Mouse (Mus musculus): ENCODE measurements around the gene Ly6g6d. TPM values are rescaled to one million over a fixed set of nuclear protein-coding genes. Genes with fewer than 3 reads are reported as not detected.
A peak's percentile ranks its signal among the peaks of the same experiment; 100 is the strongest.

The Ly6g6d gene
- polyA plus RNA-seq, 1 experiment from 2014 or later = 4.3 TPM

DNA sequence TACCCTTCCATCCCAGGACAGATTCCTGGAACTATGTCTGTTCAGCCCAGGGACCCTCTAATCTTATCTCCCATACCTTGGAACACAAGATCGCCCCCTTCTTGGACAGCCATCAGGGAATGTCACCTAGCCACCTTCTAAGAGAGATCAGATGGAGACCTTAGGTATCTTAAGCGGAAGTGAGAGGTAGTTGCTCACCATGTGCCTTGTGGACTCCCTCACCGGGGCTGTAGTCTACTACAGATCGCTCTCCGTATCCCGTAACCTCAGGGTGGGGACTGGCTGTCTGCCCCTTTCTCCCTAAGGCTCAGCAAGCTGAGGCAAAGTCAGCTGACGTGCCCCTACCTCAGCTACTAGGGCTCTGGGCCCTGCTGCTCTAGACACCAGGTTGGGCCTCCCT lies 26.2 kb upstream of the Ly6g6d start:
- H3K9me3 ChIP-seq (ENCODE audit: control insufficient read depth, low read length) = no peaks in the 10 kb centered on the region
- peaks cover 10% of the 10 kb centered on the region; the same call in 1 of the 2 replicates for H3K4me1 ChIP-seq (ENCODE audit: control insufficient read depth, insufficient read depth, low read length)
- no peaks in the 10 kb centered on the region for H3K27me3 ChIP-seq (ENCODE audit: control insufficient read depth, insufficient read depth, low read length)
- peaks cover 45% of the 10 kb centered on the region for H3K36me3 ChIP-seq (ENCODE audit: control insufficient read depth, insufficient read depth, low read length)
- no peak for ATAC-seq (ENCODE audit: low FRiP score, low TSS enrichment)
- H3K4me2 ChIP-seq (replicated peaks; ENCODE audit: low read depth, low read length) = no peak overlapping the region
- 93% methylated on average over 7 of the region's 7 CpGs for WGBS
- H3K9ac ChIP-seq (ENCODE audit: low read depth, low read length) = no peak overlapping the region
- no peak overlapping the region for H3K4me3 ChIP-seq (ENCODE audit: low read length)
- no peak overlapping the region for H3K27ac ChIP-seq (ENCODE audit: low read depth, low read length)

DNA sequence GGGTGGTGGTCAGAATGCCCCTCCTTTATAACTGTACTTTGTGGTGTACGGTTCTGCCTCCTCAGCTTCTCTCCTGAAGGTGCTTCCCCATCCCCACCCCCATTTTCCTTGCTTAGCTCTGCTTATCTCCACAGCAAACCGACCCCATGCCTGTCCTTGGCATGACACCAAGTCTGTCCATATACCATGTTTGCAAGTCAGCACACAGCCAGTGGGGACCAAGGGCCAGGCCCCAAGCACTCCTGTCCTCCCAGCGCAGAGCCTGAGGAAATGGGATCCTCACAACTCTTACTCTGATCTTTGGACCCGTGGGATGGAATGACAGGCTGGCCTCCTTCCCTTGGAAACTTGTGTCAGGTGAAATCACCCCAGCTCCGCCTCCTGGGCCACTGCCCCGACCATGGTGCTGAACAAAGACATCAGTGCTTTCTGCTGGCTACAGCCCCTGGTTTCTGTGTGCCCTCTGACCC lies 25.4 kb upstream of the Ly6g6d start:
- H3K27me3 ChIP-seq (ENCODE audit: control insufficient read depth, insufficient read depth, low read length) = no peaks in the 10 kb centered on the region
- H3K36me3 ChIP-seq (ENCODE audit: control insufficient read depth, insufficient read depth, low read length) = peaks cover 53% of the 10 kb centered on the region
- 64% methylated on average over 6 of the region's 6 CpGs for WGBS
- no peak overlapping the region for H3K9ac ChIP-seq (ENCODE audit: low read depth, low read length)
- peaks cover 10% of the 10 kb centered on the region; the same call in 1 of the 2 replicates for H3K4me1 ChIP-seq (ENCODE audit: control insufficient read depth, insufficient read depth, low read length)
- no peak for ATAC-seq (ENCODE audit: low FRiP score, low TSS enrichment)
- H3K4me2 ChIP-seq (replicated peaks; ENCODE audit: low read depth, low read length) = no peak overlapping the region
- no peak overlapping the region for H3K27ac ChIP-seq (ENCODE audit: low read depth, low read length)
- no peak overlapping the region for H3K4me3 ChIP-seq (ENCODE audit: low read length)
- H3K9me3 ChIP-seq (ENCODE audit: control insufficient read depth, low read length) = no peaks in the 10 kb centered on the region

DNA sequence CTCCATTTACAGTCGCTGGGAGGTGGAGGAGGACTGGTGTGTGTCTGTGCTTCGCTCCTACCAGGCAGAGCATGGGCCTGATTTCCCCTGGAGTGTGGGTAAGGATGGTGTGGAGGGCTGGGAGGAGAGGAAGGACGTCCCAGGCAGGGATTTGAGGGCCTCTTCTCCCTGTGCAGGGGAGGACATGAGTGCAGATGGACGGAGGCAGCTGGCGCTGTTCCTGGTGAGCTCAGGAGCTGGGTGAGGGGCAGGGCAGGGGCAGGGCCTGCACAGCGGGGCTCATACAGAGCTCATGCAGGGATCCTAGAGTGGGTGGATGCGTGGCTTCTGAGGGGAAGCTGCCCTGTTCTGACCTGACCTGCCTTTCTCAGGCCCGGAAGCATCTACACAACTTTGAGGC lies 24.4 kb upstream of the Ly6g6d start:
- Histone ChIP-seq H3K4me1 (ENCODE audit: control insufficient read depth, insufficient read depth, low read length) (peaks cover 10% of the 10 kb centered on the region; the same call in 1 of the 2 replicates), H3K4me3 (ENCODE audit: low read length) (no peak overlapping the region), H3K4me2 (replicated peaks; ENCODE audit: low read depth, low read length) (no peak overlapping the region), H3K27ac (ENCODE audit: low read depth, low read length) (peak overlapping the region; percentile 24; the same call in 1 of the 2 replicates), H3K27me3 (ENCODE audit: control insufficient read depth, insufficient read depth, low read length) (no peaks in the 10 kb centered on the region), H3K9ac (ENCODE audit: low read depth, low read length) (no peak overlapping the region), H3K36me3 (ENCODE audit: control insufficient read depth, insufficient read depth, low read length) (peaks cover 61% of the 10 kb centered on the region), H3K9me3 (ENCODE audit: control insufficient read depth, low read length) (no peaks in the 10 kb centered on the region)
- ATAC-seq (ENCODE audit: low FRiP score, low TSS enrichment) = peak; percentile 21; the same call in 1 of the 2 replicates
- WGBS = 70% methylated on average over 8 of the region's 8 CpGs

DNA sequence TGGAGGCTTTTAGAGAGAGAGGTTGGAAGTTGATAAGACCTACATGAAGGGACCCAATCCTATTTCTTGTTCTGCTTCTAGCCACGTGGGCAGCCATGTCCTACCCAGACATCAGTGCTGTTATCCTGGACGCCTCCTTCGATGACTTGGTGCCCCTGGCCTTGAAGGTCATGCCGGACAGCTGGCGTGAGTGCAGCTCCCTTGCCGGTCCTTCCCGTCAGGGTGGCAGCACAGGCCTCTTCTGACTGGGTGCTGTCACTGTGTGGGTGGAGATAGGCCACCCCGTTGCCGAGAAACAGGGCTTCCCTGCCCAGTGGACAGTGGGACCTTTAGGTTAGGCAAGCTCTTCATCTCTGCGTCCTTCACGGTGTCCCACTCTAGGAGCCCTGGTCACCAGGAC lies 23.3 kb upstream of the Ly6g6d start:
- no peaks in the 10 kb centered on the region for H3K27me3 ChIP-seq (ENCODE audit: control insufficient read depth, insufficient read depth, low read length)
- H3K4me3 ChIP-seq (ENCODE audit: low read length) = no peak overlapping the region
- H3K9ac ChIP-seq (ENCODE audit: low read depth, low read length) = peak overlapping the region; percentile 13; the same call in 1 of the 2 replicates
- H3K4me1 ChIP-seq (ENCODE audit: control insufficient read depth, insufficient read depth, low read length) = peaks cover 10% of the 10 kb centered on the region; the same call in 1 of the 2 replicates
- 81% methylated on average over 11 of the region's 11 CpGs for WGBS
- H3K36me3 ChIP-seq (ENCODE audit: control insufficient read depth, insufficient read depth, low read length) = peaks cover 72% of the 10 kb centered on the region
- no peak overlapping the region for H3K4me2 ChIP-seq (replicated peaks; ENCODE audit: low read depth, low read length)
- no peak for ATAC-seq (ENCODE audit: low FRiP score, low TSS enrichment)
- H3K27ac ChIP-seq (ENCODE audit: low read depth, low read length) = no peak overlapping the region
- no peaks in the 10 kb centered on the region for H3K9me3 ChIP-seq (ENCODE audit: control insufficient read depth, low read length)

DNA sequence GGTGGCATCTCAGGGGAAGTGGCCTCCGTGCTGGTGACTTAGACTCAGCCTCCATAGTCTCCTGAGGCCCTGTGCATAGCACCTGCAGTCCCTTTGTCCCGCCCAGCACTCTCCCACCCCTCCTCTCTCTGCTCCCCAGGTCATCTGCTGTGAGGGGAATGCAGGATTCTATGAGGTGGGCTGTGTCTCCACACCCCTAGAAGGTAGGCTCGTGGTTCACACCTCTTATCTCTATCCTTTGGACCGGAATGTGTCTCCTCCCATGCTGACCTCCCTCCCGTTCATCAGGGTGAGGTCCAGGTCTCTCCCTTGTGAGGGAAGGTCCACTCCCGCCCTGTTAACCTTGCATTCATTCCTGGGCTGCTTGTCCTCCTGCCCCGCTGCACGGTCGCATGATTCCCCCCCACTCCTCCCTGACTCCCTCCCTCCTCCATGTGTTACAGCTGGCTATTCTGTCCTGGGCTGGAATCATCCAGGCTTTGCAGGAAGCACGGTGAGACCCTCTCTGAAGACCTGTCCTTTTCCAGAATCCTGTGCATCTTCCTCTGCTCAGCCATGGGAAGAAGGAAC lies 22.4 kb upstream of the Ly6g6d start:
- Histone ChIP-seq H3K4me1 (ENCODE audit: control insufficient read depth, insufficient read depth, low read length) (0 out of 2 replicates have a peak, but pooled peaks cover 8% of the 10 kb centered on the region), H3K9me3 (ENCODE audit: control insufficient read depth, low read length) (no peaks in the 10 kb centered on the region), H3K36me3 (ENCODE audit: control insufficient read depth, insufficient read depth, low read length) (peaks cover 76% of the 10 kb centered on the region), H3K27ac (ENCODE audit: low read depth, low read length) (peak overlapping the region; percentile 30; the same call in 1 of the 2 replicates), H3K4me2 (replicated peaks; ENCODE audit: low read depth, low read length) (no peak overlapping the region), H3K27me3 (ENCODE audit: control insufficient read depth, insufficient read depth, low read length) (no peaks in the 10 kb centered on the region), H3K9ac (ENCODE audit: low read depth, low read length) (peak overlapping the region; percentile 7; the same call in 1 of the 2 replicates), H3K4me3 (ENCODE audit: low read length) (no peak overlapping the region)
- WGBS = 44% methylated on average over 10 of the region's 10 CpGs
- ATAC-seq (ENCODE audit: low FRiP score, low TSS enrichment) = no peak

DNA sequence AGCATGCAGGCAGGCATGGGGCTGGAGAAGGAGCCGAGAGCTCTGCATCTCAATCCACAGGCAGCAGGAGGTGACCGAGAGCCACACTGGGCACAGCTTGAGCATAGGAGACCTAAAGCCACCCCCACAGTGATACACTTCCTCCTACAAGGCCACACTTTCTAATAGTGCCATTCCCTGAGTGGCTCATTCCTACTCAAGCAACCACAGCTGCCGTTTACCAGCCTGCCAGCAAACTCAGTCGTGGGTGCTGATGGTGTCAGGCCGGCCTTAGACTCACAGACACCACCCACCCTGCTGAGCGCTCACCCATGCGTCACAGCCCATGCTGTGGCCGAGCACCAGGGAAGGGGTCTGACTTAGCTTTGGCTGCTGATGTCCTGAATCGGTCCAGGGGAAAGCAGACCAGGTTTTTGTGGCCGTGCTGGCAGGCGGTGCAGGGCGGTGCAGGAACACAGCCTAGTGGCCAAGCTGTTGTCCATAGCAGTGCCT lies 19.3 kb upstream of the Ly6g6d start:
- Histone ChIP-seq H3K4me3 (ENCODE audit: low read length) (no peak overlapping the region), H3K4me1 (ENCODE audit: control insufficient read depth, insufficient read depth, low read length) (0 out of 2 replicates have a peak, but pooled peaks cover 5% of the 10 kb centered on the region), H3K27ac (ENCODE audit: low read depth, low read length) (no peak overlapping the region), H3K36me3 (ENCODE audit: control insufficient read depth, insufficient read depth, low read length) (peaks cover 81% of the 10 kb centered on the region), H3K9me3 (ENCODE audit: control insufficient read depth, low read length) (no peaks in the 10 kb centered on the region), H3K4me2 (replicated peaks; ENCODE audit: low read depth, low read length) (no peak overlapping the region), H3K27me3 (ENCODE audit: control insufficient read depth, insufficient read depth, low read length) (no peaks in the 10 kb centered on the region), H3K9ac (ENCODE audit: low read depth, low read length) (no peak overlapping the region)
- WGBS = 79% methylated on average over 12 of the region's 12 CpGs
- no peak for ATAC-seq (ENCODE audit: low FRiP score, low TSS enrichment)

DNA sequence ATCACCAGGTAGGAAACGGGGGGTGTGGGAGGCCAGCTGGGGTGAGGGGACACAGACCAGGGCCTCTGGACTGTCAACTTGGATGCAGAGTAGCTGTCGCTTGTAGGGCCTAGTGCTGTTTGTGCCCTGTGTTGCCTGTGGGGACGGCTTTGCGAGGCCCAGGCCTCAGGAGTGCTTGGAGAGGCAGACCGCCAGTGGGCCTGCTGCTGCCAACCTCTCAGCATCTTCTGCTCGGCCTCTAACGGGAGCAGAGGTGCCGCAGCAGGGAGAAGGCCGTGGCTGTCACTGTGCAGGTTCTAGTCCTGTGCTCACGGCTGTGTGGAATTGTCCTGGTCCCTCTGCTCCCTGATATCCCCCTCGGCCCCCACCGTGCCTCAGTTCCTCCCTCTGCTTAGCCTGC lies 18.7 kb upstream of the Ly6g6d start:
- Histone ChIP-seq H3K4me2 (replicated peaks; ENCODE audit: low read depth, low read length) (no peak overlapping the region), H3K4me1 (ENCODE audit: control insufficient read depth, insufficient read depth, low read length) (0 out of 2 replicates have a peak, but pooled peaks cover 5% of the 10 kb centered on the region), H3K9me3 (ENCODE audit: control insufficient read depth, low read length) (no peaks in the 10 kb centered on the region), H3K27ac (ENCODE audit: low read depth, low read length) (no peak overlapping the region), H3K9ac (ENCODE audit: low read depth, low read length) (no peak overlapping the region), H3K4me3 (ENCODE audit: low read length) (no peak overlapping the region), H3K27me3 (ENCODE audit: control insufficient read depth, insufficient read depth, low read length) (no peaks in the 10 kb centered on the region), H3K36me3 (ENCODE audit: control insufficient read depth, insufficient read depth, low read length) (peaks cover 77% of the 10 kb centered on the region)
- WGBS = 76% methylated on average over 12 of the region's 12 CpGs
- ATAC-seq (ENCODE audit: low FRiP score, low TSS enrichment) = no peak

DNA sequence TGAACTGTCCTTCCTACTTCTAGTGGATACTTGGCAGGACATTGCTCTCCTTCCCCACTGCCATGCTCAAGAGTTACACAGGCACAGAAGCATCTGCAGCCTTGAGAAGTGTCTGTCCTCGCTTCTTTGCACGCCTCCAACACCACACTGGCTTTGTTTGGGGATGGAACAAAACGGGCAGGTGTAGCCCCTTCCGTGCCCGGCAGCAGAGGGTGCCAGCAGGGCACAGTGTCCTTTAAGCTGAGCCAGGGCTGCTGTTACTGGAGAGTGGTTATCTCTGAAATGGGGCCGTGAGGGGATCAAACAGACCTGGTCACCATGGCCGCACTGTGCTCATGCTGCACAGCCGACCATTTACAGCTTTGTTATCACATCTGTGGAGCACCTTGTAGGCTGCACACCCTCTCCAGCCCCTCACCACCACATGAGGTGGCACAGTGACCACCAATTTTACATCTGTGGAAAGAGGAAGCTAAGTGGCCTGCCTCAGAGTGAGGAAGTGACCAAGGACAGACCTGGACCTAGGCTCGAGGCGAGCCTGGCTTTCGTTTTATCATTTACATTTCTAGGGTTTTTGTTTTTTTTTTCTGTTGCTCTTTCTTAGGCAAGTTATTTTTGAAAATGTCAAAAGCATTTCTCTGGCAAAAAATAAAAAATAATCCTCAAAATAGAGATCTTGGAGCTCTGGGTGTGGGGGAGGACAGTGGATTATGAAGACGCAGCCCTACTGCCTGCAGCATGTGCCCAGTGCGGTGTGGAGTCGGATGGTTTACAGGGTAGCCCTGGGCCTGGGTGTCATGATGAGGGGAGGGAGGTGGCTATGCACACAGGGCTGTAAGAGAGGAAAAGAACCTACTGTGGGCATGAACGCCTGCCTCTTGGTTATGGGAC lies 16.9 kb upstream of the Ly6g6d start:
- Histone ChIP-seq H3K4me1 (ENCODE audit: control insufficient read depth, insufficient read depth, low read length) (peaks cover 14% of the 10 kb centered on the region), H3K27me3 (ENCODE audit: control insufficient read depth, insufficient read depth, low read length) (no peaks in the 10 kb centered on the region), H3K9ac (ENCODE audit: low read depth, low read length) (no peak overlapping the region), H3K27ac (ENCODE audit: low read depth, low read length) (no peak overlapping the region), H3K9me3 (ENCODE audit: control insufficient read depth, low read length) (no peaks in the 10 kb centered on the region), H3K36me3 (ENCODE audit: control insufficient read depth, insufficient read depth, low read length) (peaks cover 63% of the 10 kb centered on the region), H3K4me2 (replicated peaks; ENCODE audit: low read depth, low read length) (no peak overlapping the region), H3K4me3 (ENCODE audit: low read length) (no peak overlapping the region)
- ATAC-seq (ENCODE audit: low FRiP score, low TSS enrichment) = no peak
- 92% methylated on average over 15 of the region's 15 CpGs for WGBS
